Mouse (Mus musculus) regulatory T cell (primary cell): ENCODE measurements at regions not wholly inside any gene's neighbourhood (a gene's known extent, or its start where the extent isn't known, plus 50 kb on each side); places are given as distances from the start of the nearest gene placed in this dataset.

ENCODE experiments used
- in situ Hi-C: fragments of 300-600 bp; cut with MboI, MseI; formaldehyde crosslinking; loops from one replicate; pipeline ENCODE4 v1.15.1; 2025; ENCODE audit warnings: high pct_unique_total_duplicates

DNA sequence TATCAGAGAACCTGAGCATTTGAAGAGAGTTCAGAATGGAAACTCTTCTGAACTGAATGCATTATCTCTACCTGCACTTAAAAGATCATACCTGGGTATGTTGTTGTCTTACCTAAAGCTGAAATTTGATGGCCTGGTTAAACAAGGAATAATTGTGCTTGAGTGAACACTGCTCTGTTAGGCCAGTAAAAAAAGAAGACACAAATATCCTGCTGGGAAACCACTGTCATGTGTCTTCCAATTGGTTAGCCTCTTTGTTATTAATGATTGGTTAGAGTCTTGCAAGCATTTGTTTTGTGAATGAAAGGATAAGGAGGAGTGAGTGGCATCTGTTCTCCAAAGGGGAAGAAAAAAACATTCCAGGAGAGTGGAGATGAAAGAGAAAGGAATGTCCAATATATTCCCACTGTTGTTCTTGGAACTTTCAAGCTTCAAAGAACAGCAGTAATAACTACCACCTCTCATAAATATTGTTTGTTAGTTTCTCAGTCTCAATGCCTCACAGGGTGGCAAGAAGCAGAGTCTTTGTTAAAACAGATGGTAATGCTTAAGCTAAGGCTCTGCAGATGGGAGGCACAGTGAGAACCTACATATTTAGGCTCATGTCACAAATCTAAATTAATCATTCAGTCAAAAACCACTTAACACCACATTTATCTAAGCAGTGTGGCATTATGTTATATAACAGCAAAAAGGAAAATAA lies 165.5 kb downstream of the Dsel start:
- in situ Hi-C loops: no loop called here

DNA sequence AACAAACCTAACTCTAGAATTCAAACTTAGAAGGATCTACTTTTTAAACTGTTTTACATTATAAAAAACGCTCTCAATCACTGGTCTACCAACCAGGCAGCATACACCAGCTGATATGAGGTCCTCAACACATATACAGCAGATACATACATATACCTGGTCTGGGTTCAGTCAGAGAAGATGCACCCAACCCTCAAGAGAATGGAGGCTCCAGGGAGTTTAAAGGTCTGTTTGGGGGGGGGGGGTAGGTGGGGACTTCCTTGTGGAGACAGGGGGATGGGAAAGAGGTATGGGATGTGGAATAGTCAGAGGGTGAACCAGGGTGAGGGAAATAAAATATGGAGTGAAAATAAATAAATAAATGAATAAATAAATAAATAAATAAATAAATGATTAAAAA lies 203.8 kb downstream of the Dsel start:
- in situ Hi-C loops: no loop called here

DNA sequence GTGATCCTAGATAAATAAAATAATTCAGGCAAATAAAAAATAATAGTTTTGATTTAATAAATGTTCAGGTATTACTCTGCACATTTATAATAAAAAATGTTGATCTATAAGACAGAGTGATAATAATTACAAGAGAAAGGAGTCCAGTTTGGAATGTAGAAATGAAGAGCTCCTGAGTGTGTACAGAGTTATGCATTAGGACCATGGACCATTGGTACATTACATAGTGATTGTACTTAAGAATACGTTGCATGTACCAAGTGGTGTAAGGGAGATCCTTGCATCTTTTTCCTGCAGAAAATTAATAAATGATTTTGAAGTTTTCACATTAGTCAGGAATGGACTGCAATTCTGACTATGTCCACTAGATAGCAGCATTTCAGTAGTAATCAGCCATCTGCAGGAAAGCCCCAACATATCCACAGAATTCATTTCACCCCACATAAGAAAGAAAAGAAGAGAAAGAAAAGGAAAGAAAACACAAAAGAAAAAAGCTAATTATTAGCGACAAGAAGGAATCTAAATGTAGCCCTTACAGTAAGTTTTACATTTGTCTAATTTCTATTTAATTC lies 204.5 kb downstream of the Dsel start:
- in situ Hi-C loops: no loop called here

DNA sequence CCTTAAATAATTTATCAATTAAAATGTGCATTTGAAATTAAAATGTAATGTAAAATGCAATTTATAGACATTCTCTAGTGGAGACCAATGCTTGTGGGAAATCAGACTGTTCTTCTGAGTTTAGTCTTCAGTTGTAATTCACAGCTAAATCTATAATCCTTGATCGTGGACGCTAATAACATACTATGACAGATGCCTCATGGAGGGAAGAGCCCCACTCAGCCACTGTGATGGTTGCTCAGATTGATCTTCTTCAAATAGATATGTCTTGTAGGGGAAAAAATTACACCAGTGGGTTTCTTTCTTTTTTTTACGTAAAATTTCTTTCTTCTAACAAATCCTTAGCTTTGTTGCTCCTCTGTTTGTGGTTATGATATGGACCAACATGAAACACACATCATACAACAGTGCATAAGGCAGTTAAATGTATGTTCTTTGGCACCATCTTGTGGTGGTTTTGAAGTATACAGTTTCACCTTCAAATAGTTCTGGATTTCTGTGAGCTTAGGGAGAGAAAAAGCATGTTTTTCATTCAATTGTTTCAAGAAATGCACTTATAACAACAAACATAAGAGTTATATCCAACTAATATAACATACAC lies 230.8 kb downstream of the Dsel start:
- in situ Hi-C loops: loop anchor here (25.0 kb wide), 1 partner anchor 978 kb away; no protein-coding TSS in a partner anchor
